Mouse (Mus musculus) liver, embryonic 14.5 days (tissue): ENCODE measurements around the gene Rsc1a1. TPM values are rescaled to one million over a fixed set of nuclear protein-coding genes. Genes with fewer than 3 reads are reported as not detected.

Experiments
- ATAC-seq: fragments of 200-750 bp; cut with Nextera tagmentation; 2 replicates; pipeline ENCODE4 v1.8.0; 2017; ENCODE audit warnings: moderate number of reproducible peaks, mild to moderate bottlenecking, moderate library complexity; ENCODE audit not compliant: insufficient read depth
- DNase-seq, 3 experiments: peaks; one replicate each; pipeline ENCODE4 v3.0.0-alpha.2; 2012 to 2013; ENCODE audit warnings: low read depth in 3 of 3, low spot score in 3 of 3
- H3K27ac ChIP-seq: fragments of 300-500 bp; sonication (generic); 2 replicates; pipeline ENCODE4 v1.5.1; 2014; ENCODE audit warnings: moderate library complexity, mild to moderate bottlenecking, control low read depth, inconsistent platforms
- H3K27me3 ChIP-seq: fragments of 300-500 bp; sonication (generic); 2 replicates; pipeline ENCODE4 v1.6.1; 2014; ENCODE audit warnings: mild to moderate bottlenecking, low read length, moderate library complexity; ENCODE audit not compliant: control insufficient read depth, insufficient read depth
- H3K36me3 ChIP-seq: fragments of 300-500 bp; sonication (generic); replicated peaks from 2 replicates; pipeline ENCODE4 v1.6.1; 2014; ENCODE audit warnings: low read depth; ENCODE audit not compliant: control insufficient read depth, insufficient read depth
- H3K4me1 ChIP-seq, 2 experiments: fragments of 200-500 bp in 1 of 2; fragments of 300-500 bp in 1 of 2; sonication (generic) in 1 of 2; replicated peaks; 2 replicates each; pipeline ENCODE4 v1.6.1; 2012 to 2014; ENCODE audit warnings: antibody characterized with exemption in 1 of 2, inconsistent platforms in 1 of 2, low read length in 1 of 2; ENCODE audit not compliant: control insufficient read depth in 2 of 2, insufficient read depth in 2 of 2
- H3K4me2 ChIP-seq: fragments of 300-500 bp; sonication (generic); 2 replicates; pipeline ENCODE4 v1.6.1; 2014; ENCODE audit warnings: low read depth, mild to moderate bottlenecking, control low read depth, moderate library complexity
- H3K4me3 ChIP-seq, 2 experiments: fragments of 200-500 bp in 1 of 2; fragments of 300-500 bp in 1 of 2; sonication (generic) in 1 of 2; 2 replicates each; pipeline ENCODE4 v1.5.1; 2012 to 2014; ENCODE audit warnings: low read depth in 2 of 2, low read length in 2 of 2, mild to moderate bottlenecking in 2 of 2, control low read depth in 1 of 2, inconsistent platforms in 1 of 2, moderate library complexity in 1 of 2; ENCODE audit not compliant: insufficient read depth in 1 of 2
- H3K9ac ChIP-seq: fragments of 300-500 bp; sonication (generic); replicated peaks from 2 replicates; pipeline ENCODE4 v1.6.1; 2014; ENCODE audit warnings: mild to moderate bottlenecking, control low read depth, moderate library complexity
- H3K9me3 ChIP-seq: fragments of 300-500 bp; sonication (generic); 2 replicates; pipeline ENCODE4 v1.6.1; 2016; ENCODE audit warnings: low read length, mixed read lengths; ENCODE audit not compliant: control insufficient read depth
- CTCF ChIP-seq: IDR thresholded peaks from 2 replicates; pipeline ENCODE4 v1.5.1; 2016; ENCODE audit warnings: antibody characterized with exemption, low read depth, control low read depth
- EP300 ChIP-seq: IDR thresholded peaks from 2 replicates; pipeline ENCODE4 v1.6.1; 2016; ENCODE audit warnings: antibody characterized with exemption, low read depth
- WGBS: fragments of 180-500 bp; shearing (Covaris S2); extraction: QIAGEN DNeasy Blood & Tissue Kit; methylation state at CpG from one replicate; pipeline ENCODE4 v1.1.7; 2014; ENCODE audit not compliant: insufficient replicate concordance; 5-methylcytosine and 5-hydroxymethylcytosine counted together
- polyA plus RNA-seq, 2 experiments: library from polyadenylated mRNA; depleted of rRNA in 1 of 2; stranded (reverse) in 1 of 2; unstranded in 1 of 2; fragments of >200 nt; fragmentation: Nextera tagmentation in 1 of 2; extraction: Ambion mirVana in 1 of 2; gene quantifications; 2 replicates each; pipeline versions ENCODE4 v1.2.1 to v1.2.3; 2012 to 2014

The Rsc1a1 gene
- 3.9 and 5.7 TPM in 2 replicates for polyA plus RNA-seq (2012; rRNA removed)
- 0.97 and 2.1 TPM in 2 replicates for polyA plus RNA-seq (2014; fragmentation: Nextera tagmentation; extraction: Ambion mirVana)

- Histone ChIP-seq H3K9ac (no peak within 1 kb of the TSS), H3K27me3 (no peaks in the 10 kb centered on the region), H3K36me3 (peaks cover 59% of the 10 kb centered on the region), H3K4me2 (no peak within 1 kb of the TSS), H3K4me3 (no peak within 1 kb of the TSS), H3K9me3 (no peaks in the 10 kb centered on the region), H3K27ac (no peak within 1 kb of the TSS), H3K4me1 (no peaks in the 10 kb centered on the region)
- no peak for TF ChIP-seq EP300
- TF ChIP-seq CTCF: no peak
- 88% methylated on average over 6 of the region's 6 CpGs for WGBS
- no peak for DNase-seq
- no peak for ATAC-seq
These were observed at the start of gene Rsc1a1 for GRCm38 (mm10) chr4:141685499-141685898. Gene Rsc1a1 (minus strand): TSS chr4:141685599.

- no peak for DNase-seq
- H3K9me3 ChIP-seq: no peaks in the 10 kb centered on the region
- no peak for ATAC-seq
- H3K27ac ChIP-seq: no peak overlapping the region
- no peaks in the 10 kb centered on the region for H3K27me3 ChIP-seq
- TF ChIP-seq CTCF: no peak
- TF ChIP-seq EP300: no peak
- H3K9ac ChIP-seq: no peak overlapping the region
- H3K4me1 ChIP-seq: peaks cover 5% of the 10 kb centered on the region in 2 experiments; a peak in 3 of 4 replicates
- 29% methylated on average over 9 of the region's 9 CpGs for WGBS
- H3K4me3 ChIP-seq: peak overlapping the region; percentile 15 to 37; a peak in 2 of 4 replicates
- H3K36me3 ChIP-seq: no peaks in the 10 kb centered on the region
- peak overlapping the region; percentile 64; the same call in 1 of the 2 replicates for H3K4me2 ChIP-seq
These were observed 49.8 kb upstream of the Rsc1a1 start for GRCm38 (mm10) chr4:141735206-141735560.

- TF ChIP-seq CTCF (no peak), EP300 (no peak)
- Histone ChIP-seq H3K9me3 (no peaks in the 10 kb centered on the region), H3K36me3 (no peaks in the 10 kb centered on the region), H3K4me1 (peaks cover 5% of the 10 kb centered on the region in 2 experiments; a peak in 3 of 4 replicates), H3K4me3 (peak overlapping the region; percentile 32 to 37; a peak in 3 of 4 replicates), H3K4me2 (peak overlapping the region; percentile 64), H3K27ac (no peak overlapping the region; the same call in 1 of the 2 replicates), H3K27me3 (no peaks in the 10 kb centered on the region), H3K9ac (peak overlapping the region; percentile 6)
- ATAC-seq (peak; percentile 92), DNase-seq (peak; percentile 85)
- WGBS: 10% methylated on average over 24 of the region's 24 CpGs
These were observed 49.2 kb upstream of the Rsc1a1 start for GRCm38 (mm10) chr4:141734446-141735205.

- Histone ChIP-seq H3K27me3 (no peaks in the 10 kb centered on the region), H3K9ac (no peak overlapping the region), H3K4me2 (no peak overlapping the region), H3K4me1 (peaks cover 5 to 8% of the 10 kb centered on the region in 2 experiments; a peak in 3 of 4 replicates), H3K9me3 (no peaks in the 10 kb centered on the region), H3K36me3 (no peaks in the 10 kb centered on the region), H3K27ac (no peak overlapping the region; the same call in 1 of the 2 replicates), H3K4me3 (no peak overlapping the region)
- DNase-seq (no peak), ATAC-seq (peak; percentile 12; the same call in 1 of the 2 replicates)
- TF ChIP-seq EP300 (no peak), CTCF (no peak)
- 60% methylated on average over 5 of the region's 5 CpGs for WGBS
These were observed 46.4 kb upstream of the Rsc1a1 start for GRCm38 (mm10) chr4:141731766-141732165.

- Histone ChIP-seq H3K4me3 (no peak overlapping the region), H3K9me3 (no peaks in the 10 kb centered on the region), H3K4me2 (no peak overlapping the region), H3K27ac (no peak overlapping the region), H3K9ac (no peak overlapping the region), H3K4me1 (peaks cover 11 to 15% of the 10 kb centered on the region in 2 experiments), H3K36me3 (no peaks in the 10 kb centered on the region), H3K27me3 (no peaks in the 10 kb centered on the region)
- no peak for TF ChIP-seq CTCF
- TF ChIP-seq EP300: no peak
- 78% methylated on average over 13 of the region's 13 CpGs for WGBS
- DNase-seq (no peak), ATAC-seq (no peak)
These were observed 45.0 kb upstream of the Rsc1a1 start for GRCm38 (mm10) chr4:141730401-141730800.
